Mouse (Mus musculus) megakaryocyte progenitor cell, adult 5-6 weeks (primary cell): Measurements from ENCODE around the gene Carns1. TPM values are rescaled to one million over a fixed set of nuclear protein-coding genes. Genes with fewer than 3 reads are reported as not detected.

Source experiments
- ATAC-seq: replicated peaks from 2 replicates; pipeline ENCODE4 v1.8.0; 2016; ENCODE audit warnings: mild to moderate bottlenecking, moderate TSS enrichment, inconsistent platforms; ENCODE audit not compliant: poor library complexity
- total RNA-seq, 2 experiments: library from RNA; stranded (forward) in 1 of 2; stranded (reverse) in 1 of 2; fragments of 157-497, 149-512 nt in 1 of 2; fragments of 200-1000 nt in 1 of 2; gene quantifications; 2 replicates each; pipeline versions ENCODE4 v1.2.3 to v1.2.4; 2015 to 2017

Carns1 gene
- total RNA-seq, 2 experiments from 2014 or later = 1.0 to 2.4 TPM

- ATAC-seq = no peak
These were observed 60.7 kb downstream of the Carns1 start for GRCm38 (mm10) chr19:4114551-4114950.

Other genes with a start within 250 kb of the Carns1 start
Only the 30 nearest of the 32 such genes appear.
- 0.32 and 0.71 TPM in 2 replicates for gene Aldh3b3, start 216.8 kb downstream of the Carns1 start, total RNA-seq (2015)
- 0.04 and 0.27 TPM in 2 replicates for gene Aldh3b3, start 216.8 kb downstream of the Carns1 start, total RNA-seq (2017)
- gene Aldh3b2, start 203.2 kb downstream of the Carns1 start, total RNA-seq (2015) = not detected in 2 replicates
- gene Aldh3b2, start 203.2 kb downstream of the Carns1 start, total RNA-seq (2017) = 0.25 TPM in 1 of 2 replicates, not detected in the other
- gene Acy3, start 188.9 kb downstream of the Carns1 start, total RNA-seq (2015) = 3.4 and 3.9 TPM in 2 replicates
- gene Acy3, start 188.9 kb downstream of the Carns1 start, total RNA-seq (2017) = 1.2 and 1.6 TPM in 2 replicates
- gene Tbx10, start 182.7 kb downstream of the Carns1 start, total RNA-seq (2015) = not detected in 2 replicates
- not detected in 2 replicates for gene Tbx10, start 182.7 kb downstream of the Carns1 start, total RNA-seq (2017)
- gene Nudt8, start 174.9 kb downstream of the Carns1 start, total RNA-seq (2015) = 15.1 and 16.2 TPM in 2 replicates
- 10.4 and 14.4 TPM in 2 replicates for gene Nudt8, start 174.9 kb downstream of the Carns1 start, total RNA-seq (2017)
- 0.57 and 1.5 TPM in 2 replicates for gene Gm49405, start 174.9 kb downstream of the Carns1 start, total RNA-seq (2015)
- gene Gm49405, start 174.9 kb downstream of the Carns1 start, total RNA-seq (2017) = 1.5 and 1.9 TPM in 2 replicates
- gene Doc2g, start 172.2 kb downstream of the Carns1 start, total RNA-seq (2015) = 1.6 and 2.9 TPM in 2 replicates
- 1.3 and 2.9 TPM in 2 replicates for gene Doc2g, start 172.2 kb downstream of the Carns1 start, total RNA-seq (2017)
- 123 and 135 TPM in 2 replicates for gene Ndufv1, start 162.7 kb downstream of the Carns1 start, total RNA-seq (2015)
- 223 and 254 TPM in 2 replicates for gene Ndufv1, start 162.7 kb downstream of the Carns1 start, total RNA-seq (2017)
- 264 and 361 TPM in 2 replicates for gene Gstp1, start 137.5 kb downstream of the Carns1 start, total RNA-seq (2015)
- 79.8 and 88.4 TPM in 2 replicates for gene Gstp1, start 137.5 kb downstream of the Carns1 start, total RNA-seq (2017)
- not detected in 2 replicates for gene Gstp2, start 129.5 kb downstream of the Carns1 start, total RNA-seq (2015)
- not detected in 2 replicates for gene Gstp2, start 129.5 kb downstream of the Carns1 start, total RNA-seq (2017)
- gene Gstp3, start 115.9 kb downstream of the Carns1 start, total RNA-seq (2015) = 1.4 and 7.5 TPM in 2 replicates
- 2.2 TPM in 2 replicates for gene Gstp3, start 115.9 kb downstream of the Carns1 start, total RNA-seq (2017)
- not detected in 2 replicates for gene Cabp2, start 93.9 kb downstream of the Carns1 start, total RNA-seq (2015)
- gene Cabp2, start 93.9 kb downstream of the Carns1 start, total RNA-seq (2017) = not detected in 2 replicates
- 112 and 126 TPM in 2 replicates for gene Cdk2ap2, start 78.3 kb downstream of the Carns1 start, total RNA-seq (2015)
- gene Cdk2ap2, start 78.3 kb downstream of the Carns1 start, total RNA-seq (2017) = 24.2 and 44.8 TPM in 2 replicates
- gene Pitpnm1, start 75.5 kb downstream of the Carns1 start, total RNA-seq (2015) = 7.8 and 11.2 TPM in 2 replicates
- gene Pitpnm1, start 75.5 kb downstream of the Carns1 start, total RNA-seq (2017) = 6.8 and 17.2 TPM in 2 replicates
- 61.9 and 66.4 TPM in 2 replicates for gene Aip, start 49.6 kb downstream of the Carns1 start, total RNA-seq (2015)
- 24.4 and 31.1 TPM in 2 replicates for gene Aip, start 49.6 kb downstream of the Carns1 start, total RNA-seq (2017)
- gene Gpr152, start 35.7 kb downstream of the Carns1 start, total RNA-seq (2015) = not detected in 2 replicates
- gene Gpr152, start 35.7 kb downstream of the Carns1 start, total RNA-seq (2017) = 0.10 TPM in 1 of 2 replicates, not detected in the other
- gene Cabp4, start 31.4 kb downstream of the Carns1 start, total RNA-seq (2015) = not detected in 2 replicates
- gene Cabp4, start 31.4 kb downstream of the Carns1 start, total RNA-seq (2017) = not detected in 2 replicates
- 138 and 142 TPM in 2 replicates for gene Coro1b, start 26.9 kb downstream of the Carns1 start, total RNA-seq (2015)
- 66.4 and 83.5 TPM in 2 replicates for gene Coro1b, start 26.9 kb downstream of the Carns1 start, total RNA-seq (2017)
- 96.4 and 114 TPM in 2 replicates for gene Ptprcap, start 21.9 kb downstream of the Carns1 start, total RNA-seq (2015)
- gene Ptprcap, start 21.9 kb downstream of the Carns1 start, total RNA-seq (2017) = 79.5 and 83.5 TPM in 2 replicates
- gene Rps6kb2, start 12.1 kb downstream of the Carns1 start, total RNA-seq (2015) = 21.6 and 22.1 TPM in 2 replicates
- 23.1 and 30.2 TPM in 2 replicates for gene Rps6kb2, start 12.1 kb downstream of the Carns1 start, total RNA-seq (2017)
- 39.3 and 46.6 TPM in 2 replicates for gene Tbc1d10c, start 15.8 kb upstream of the Carns1 start, total RNA-seq (2015)
- 15.3 and 17.5 TPM in 2 replicates for gene Tbc1d10c, start 15.8 kb upstream of the Carns1 start, total RNA-seq (2017)
- gene Ppp1ca, start 16.6 kb upstream of the Carns1 start, total RNA-seq (2015) = 395 and 413 TPM in 2 replicates
- gene Ppp1ca, start 16.6 kb upstream of the Carns1 start, total RNA-seq (2017) = 482 and 538 TPM in 2 replicates
- 28.0 and 31.0 TPM in 2 replicates for gene Rad9a, start 26.2 kb upstream of the Carns1 start, total RNA-seq (2015)
- 16.1 and 19.7 TPM in 2 replicates for gene Rad9a, start 26.2 kb upstream of the Carns1 start, total RNA-seq (2017)
- gene Clcf1, start 38.8 kb upstream of the Carns1 start, total RNA-seq (2015) = 2.8 and 5.0 TPM in 2 replicates
- gene Clcf1, start 38.8 kb upstream of the Carns1 start, total RNA-seq (2017) = 1.3 and 3.0 TPM in 2 replicates
- not detected in 2 replicates for gene AC109138.7, start 38.9 kb upstream of the Carns1 start, total RNA-seq (2015)
- not detected in 2 replicates for gene AC109138.7, start 38.9 kb upstream of the Carns1 start, total RNA-seq (2017)
- 53.6 and 55.0 TPM in 2 replicates for gene Pold4, start 56.4 kb upstream of the Carns1 start, total RNA-seq (2015)
- 60.4 and 67.8 TPM in 2 replicates for gene Pold4, start 56.4 kb upstream of the Carns1 start, total RNA-seq (2017)
- gene Ssh3, start 93.7 kb upstream of the Carns1 start, total RNA-seq (2015) = 6.2 and 7.5 TPM in 2 replicates
- gene Ssh3, start 93.7 kb upstream of the Carns1 start, total RNA-seq (2017) = 8.1 and 9.7 TPM in 2 replicates
- 1.7 and 3.8 TPM in 2 replicates for gene Ankrd13d, start 107.7 kb upstream of the Carns1 start, total RNA-seq (2015)
- gene Ankrd13d, start 107.7 kb upstream of the Carns1 start, total RNA-seq (2017) = 1.9 and 5.7 TPM in 2 replicates
- 149 and 172 TPM in 2 replicates for gene Grk2, start 130.7 kb upstream of the Carns1 start, total RNA-seq (2015)
- 207 and 336 TPM in 2 replicates for gene Grk2, start 130.7 kb upstream of the Carns1 start, total RNA-seq (2017)
- 59.0 and 64.3 TPM in 2 replicates for gene Kdm2a, start 222.8 kb upstream of the Carns1 start, total RNA-seq (2015)
- gene Kdm2a, start 222.8 kb upstream of the Carns1 start, total RNA-seq (2017) = 58.3 and 60.2 TPM in 2 replicates